Mouse (Mus musculus) embryonic fibroblast, embryonic 13.5 days (primary cell): ENCODE results near the gene Sh2b3. TPM values are rescaled to one million over a fixed set of nuclear protein-coding genes. Genes with fewer than 3 reads are reported as not detected.

ENCODE experiments used
- H3K27ac ChIP-seq: 2 replicates; pipeline ENCODE4 v1.5.1; 2012; ENCODE audit warnings: low read length, control low read depth, inconsistent platforms; ENCODE audit not compliant: insufficient read depth
- H3K4me1 ChIP-seq: 2 replicates; pipeline ENCODE4 v1.6.1; 2011; ENCODE audit warnings: low read length; ENCODE audit not compliant: control insufficient read depth, insufficient read depth
- H3K4me3 ChIP-seq: 2 replicates; pipeline ENCODE4 v1.5.1; 2011; ENCODE audit warnings: mild to moderate bottlenecking, control low read depth, low read length; ENCODE audit not compliant: insufficient read depth
- CTCF ChIP-seq: IDR thresholded peaks from 2 replicates; pipeline ENCODE4 v1.5.1; 2011; ENCODE audit warnings: mild to moderate bottlenecking, control low read depth, low read length, moderate library complexity, borderline replicate concordance; ENCODE audit not compliant: insufficient read depth
- POLR2A ChIP-seq: IDR thresholded peaks from 2 replicates; pipeline ENCODE4 v1.6.1; 2011; ENCODE audit warnings: low read depth, mild to moderate bottlenecking, control low read depth, low read length, moderate library complexity
- polyA plus RNA-seq: library from polyadenylated mRNA; stranded (reverse); fragments of >200 nt; gene quantifications from 2 replicates; pipeline ENCODE4 v1.2.4, GENCODE M21; 2011; ENCODE audit warnings: low read depth; ENCODE audit not compliant: missing spikeins, insufficient read length

The Sh2b3 gene
- polyA plus RNA-seq, 1 experiment = 21.1 TPM

- TF ChIP-seq CTCF = no peak
- TF ChIP-seq POLR2A = no peak
- Histone ChIP-seq H3K27ac (no peak overlapping the region), H3K4me1 (peaks cover 6% of the 10 kb centered on the region), H3K4me3 (no peak overlapping the region)
Measured at GRCm38 (mm10) chr5:121846322-121846721, 8.9 kb upstream of the Sh2b3 start.

GRCm38 (mm10) chr5:121845361-121845760 is 7.9 kb upstream of the Sh2b3 start:
- TF ChIP-seq CTCF (no peak), POLR2A (no peak)
- Histone ChIP-seq H3K4me3 (no peak overlapping the region), H3K4me1 (peaks cover 6% of the 10 kb centered on the region), H3K27ac (no peak overlapping the region)

GRCm38 (mm10) chr5:121843138-121843905 is 5.9 kb upstream of the Sh2b3 start:
- Histone ChIP-seq H3K4me3 (peak overlapping the region; percentile 12; the same call in 1 of the 2 replicates), H3K27ac (no peak overlapping the region), H3K4me1 (peaks cover 5% of the 10 kb centered on the region)
- no peak for TF ChIP-seq POLR2A
- no peak for TF ChIP-seq CTCF

GRCm38 (mm10) chr5:121842665-121843118 is 5.2 kb upstream of the Sh2b3 start:
- peaks cover 9% of the 10 kb centered on the region for H3K4me1 ChIP-seq
- no peak for TF ChIP-seq POLR2A
- TF ChIP-seq CTCF = peak; percentile 93
- no peak overlapping the region for H3K27ac ChIP-seq

GRCm38 (mm10) chr5:121841973-121842372 is 4.5 kb upstream of the Sh2b3 start:
- H3K4me3 ChIP-seq = no peak overlapping the region
- H3K4me1 ChIP-seq = peaks cover 9% of the 10 kb centered on the region
- H3K27ac ChIP-seq = no peak overlapping the region
- no peak for TF ChIP-seq POLR2A

More at GRCm38 (mm10) chr5:121842665-121843118, 5.2 kb upstream of the Sh2b3 start:
- peak overlapping the region; percentile 41 for H3K4me3 ChIP-seq

- Histone ChIP-seq H3K4me3 (no peak overlapping the region), H3K27ac (no peak overlapping the region), H3K4me1 (peaks cover 9% of the 10 kb centered on the region)
- TF ChIP-seq CTCF (no peak), POLR2A (no peak)
Measured at GRCm38 (mm10) chr5:121841516-121841915, 4.1 kb upstream of the Sh2b3 start.

- no peak for TF ChIP-seq CTCF
- TF ChIP-seq POLR2A = no peak
- Histone ChIP-seq H3K4me3 (no peak overlapping the region), H3K4me1 (peaks cover 14% of the 10 kb centered on the region), H3K27ac (no peak overlapping the region)
Measured at GRCm38 (mm10) chr5:121839128-121839473, 1.7 kb upstream of the Sh2b3 start.

- peak overlapping the region; percentile 27 for H3K4me3 ChIP-seq
- TF ChIP-seq CTCF (no peak), POLR2A (0 out of 2 replicates have a peak, but pooled peaks have one; percentile 30)
- H3K4me1 ChIP-seq = peaks cover 13% of the 10 kb centered on the region
- peak overlapping the region; percentile 28 for H3K27ac ChIP-seq
Measured at GRCm38 (mm10) chr5:121838341-121839127, 1.1 kb upstream of the Sh2b3 start.

GRCm38 (mm10) chr5:121836692-121837415 is 592 bp downstream of the Sh2b3 start:
- TF ChIP-seq POLR2A = peak; percentile 94
- no peak for TF ChIP-seq CTCF
- Histone ChIP-seq H3K4me1 (peaks cover 14% of the 10 kb centered on the region), H3K27ac (peak overlapping the region; percentile 98), H3K4me3 (peak overlapping the region; percentile 85)
